In the genomic region with DNA sequence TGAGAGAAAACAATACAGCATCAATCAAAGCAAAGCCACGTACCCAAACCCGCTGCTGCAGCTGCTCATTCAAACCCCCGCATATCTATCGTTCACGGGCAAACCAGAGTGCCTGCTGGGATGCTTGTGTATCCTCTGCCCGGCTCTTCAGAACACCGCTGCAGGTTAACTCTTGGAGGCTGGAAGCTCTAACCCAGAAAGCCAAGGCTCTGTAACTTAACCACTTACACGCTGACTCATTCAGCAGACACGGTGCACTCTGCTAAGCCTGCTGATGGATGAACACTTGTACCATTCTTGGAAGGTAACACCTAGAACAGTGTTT, we compare ENCODE assay signal across 7 mouse cellular contexts. TPM values are rescaled to one million over a fixed set of nuclear protein-coding genes. Genes with fewer than 3 reads are reported as not detected.
DNase-seq lines count a peak whose midpoint lies in the region; ATAC-seq and TF ChIP-seq lines count a peak whose summit lies in the region.

No protein-coding gene starts in this region.

- H3K27me3 ChIP-seq in lung, embryonic 14.5 days (ENCODE audit: insufficient read depth, low read length), result no peaks in the 10 kb centered on the region
- peaks cover 10% of the 10 kb centered on the region; the same call in 1 of the 2 replicates for H3K27me3 ChIP-seq in forebrain, embryonic 12.5 days

- no peaks in the 10 kb centered on the region; the same call in 1 of the 2 replicates for H3K4me1 ChIP-seq in lung, embryonic 14.5 days (ENCODE audit: insufficient read depth)
- peaks cover 6% of the 10 kb centered on the region; the same call in 1 of the 2 replicates for H3K4me1 ChIP-seq in forebrain, embryonic 12.5 days

- 10% methylated on average over 9 of the region's 9 CpGs for WGBS in lung, embryonic 14.5 days
- WGBS in forebrain, embryonic 12.5 days, result 5% methylated on average over 9 of the region's 9 CpGs

- DNase-seq in lung, embryonic 14.5 days, result peak; percentile 28
- no peak for DNase-seq in lung, postnatal 14 days
- peak; percentile 44 for DNase-seq in layer of hippocampus, adult 9-11 months
- DNase-seq in retina, embryonic 14.5 days (ENCODE audit: low spot score), result peak; percentile 30
- DNase-seq in gastrocnemius, adult 8-10 months (ENCODE audit: low spot score in 2 of 2), result no peak
- DNase-seq in thymus, postnatal 36 days, result no peak

- H3K4me2 ChIP-seq in lung, embryonic 14.5 days, result peak overlapping the region; percentile 23; the same call in 1 of the 2 replicates
- H3K4me2 ChIP-seq in forebrain, embryonic 12.5 days, result peak overlapping the region; percentile 53

- H3K4me3 ChIP-seq in lung, embryonic 14.5 days (ENCODE audit: low read depth, low read length), result no peak overlapping the region
- peak overlapping the region; percentile 26 for H3K4me3 ChIP-seq in forebrain, embryonic 12.5 days (replicated peaks)

- no peaks in the 10 kb centered on the region for H3K9me3 ChIP-seq in lung, embryonic 14.5 days (ENCODE audit: low read depth, low read length)
- no peaks in the 10 kb centered on the region for H3K9me3 ChIP-seq in forebrain, embryonic 12.5 days

- no peak for ATAC-seq in lung, embryonic 14.5 days (ENCODE audit: insufficient read depth)
- ATAC-seq in forebrain, embryonic 12.5 days (ENCODE audit: low FRiP score), result peak; percentile 56

- no peak overlapping the region for H3K9ac ChIP-seq in lung, embryonic 14.5 days
- H3K9ac ChIP-seq in forebrain, embryonic 12.5 days, result 0 out of 2 replicates have a peak overlapping the region, but pooled peaks have one; percentile 1

- no peak for TF ChIP-seq CTCF in lung, embryonic 14.5 days (IDR thresholded peaks at IDR 0.05; ENCODE audit: low read depth)

- H3K36me3 ChIP-seq in lung, embryonic 14.5 days (ENCODE audit: insufficient read depth), result no peaks in the 10 kb centered on the region
- no peaks in the 10 kb centered on the region for H3K36me3 ChIP-seq in forebrain, embryonic 12.5 days (replicated peaks)

- H3K27ac ChIP-seq in lung, embryonic 14.5 days (ENCODE audit: low read depth), result no peak overlapping the region
- no peak overlapping the region for H3K27ac ChIP-seq in forebrain, embryonic 12.5 days

RNA-seq across cellular contexts. Expression of a gene that starts 5.1 kb away (rescaled TPM):
- polyA plus RNA-seq in lung, embryonic 14.5 days (2014; fragmentation: Nextera tagmentation; extraction: Ambion mirVana), result 1.8 and 2.6 TPM in 2 replicates
- polyA plus RNA-seq in forebrain, embryonic 12.5 days (2016; fragmentation: Nextera tagmentation; extraction: Ambion mirVana), result 0.29 and 0.41 TPM in 2 replicates
- total RNA-seq in gastrocnemius, adult 8-10 months (2022), result 1 to 10 TPM; 4.6 to 7.3 (median 6.2) TPM

Comparison
In these comparisons a context has a peak if more than half of its experiments do, and no peak if none do; other contexts are left out.
1. DNase-seq: peak in lung, embryonic 14.5 days (single experiment), layer of hippocampus, adult 9-11 months (single experiment) and retina, embryonic 14.5 days (single experiment); none in lung, postnatal 14 days (single experiment), gastrocnemius, adult 8-10 months (0 of 2) and thymus, postnatal 36 days (0 of 2).